Mouse (Mus musculus) left cerebral cortex, postnatal 14 days (tissue): Measurements from ENCODE around the gene Them7. TPM values are rescaled to one million over a fixed set of nuclear protein-coding genes. Genes with fewer than 3 reads are reported as not detected.

Experiments used
- DNase-seq, 2 experiments: peaks; one replicate each; pipeline ENCODE4 v3.0.0; 2021 to 2022; ENCODE audit warnings: low spot score in 2 of 2, mixed read lengths in 1 of 2
- intact Hi-C: fragments of 180-260 bp; cut with DNase I; formaldehyde crosslinking; loops from one replicate; pipeline ENCODE4 v1.15.1; 2025
- total RNA-seq, 2 experiments: library from RNA; stranded (reverse); gene quantifications; 2 replicates each; pipeline ENCODE4 v1.2.3; 2021

Them7 gene
- total RNA-seq, 2 experiments from 2014 or later, result 0.37 TPM; not detected in 1

GRCm38 (mm10) chr2:105295823-105296222 lies 71.7 kb downstream of the Them7 start:
- DNase-seq, result no peak
- intact Hi-C loops, result no loop called here

GRCm38 (mm10) chr2:105298888-105299287 lies 74.8 kb downstream of the Them7 start:
- intact Hi-C loops, result no loop called here
- no peak for DNase-seq

- no peak for DNase-seq
- intact Hi-C loops, result no loop called here
Measured at GRCm38 (mm10) chr2:105301082-105301481, 77.0 kb downstream of the Them7 start.

- intact Hi-C loops, result no loop called here
- no peak for DNase-seq
Measured at GRCm38 (mm10) chr2:105301531-105301930, 77.4 kb downstream of the Them7 start.

GRCm38 (mm10) chr2:105303962-105304514 lies 79.9 kb downstream of the Them7 start:
- intact Hi-C loops, result no loop called here

GRCm38 (mm10) chr2:105305876-105306275 lies 81.8 kb downstream of the Them7 start:
- intact Hi-C loops, result no loop called here
- DNase-seq, result no peak

More at GRCm38 (mm10) chr2:105303962-105304514, 79.9 kb downstream of the Them7 start:
- no peak for DNase-seq

- DNase-seq, result peak; percentile 22 to 27
- intact Hi-C loops, result no loop called here
Measured at GRCm38 (mm10) chr2:105311414-105311813, 87.3 kb downstream of the Them7 start.

- no peak for DNase-seq
- intact Hi-C loops, result no loop called here
Measured at GRCm38 (mm10) chr2:105311991-105312390, 87.9 kb downstream of the Them7 start.

- intact Hi-C loops, result no loop called here
Measured at GRCm38 (mm10) chr2:105313077-105313476, 89.0 kb downstream of the Them7 start.

GRCm38 (mm10) chr2:105317556-105318184 lies 93.5 kb downstream of the Them7 start:
- DNase-seq, result no peak
- intact Hi-C loops, result no loop called here

More at GRCm38 (mm10) chr2:105313077-105313476, 89.0 kb downstream of the Them7 start:
- no peak for DNase-seq

GRCm38 (mm10) chr2:105326067-105326466 lies 101.9 kb downstream of the Them7 start:
- no peak for DNase-seq
- intact Hi-C loops, result no loop called here

- intact Hi-C loops, result loop anchor here (10.0 kb wide), 2 partner anchors 335 to 985 kb away; partner anchors contain the start of gene Pax6
- DNase-seq, result no peak
Measured at GRCm38 (mm10) chr2:105330024-105330423, 105.9 kb downstream of the Them7 start.

- intact Hi-C loops, result loop anchor here (10.0 kb wide), 2 partner anchors 332 to 982 kb away; partner anchors contain the start of gene Pax6
- DNase-seq, result no peak
Measured at GRCm38 (mm10) chr2:105333107-105333506, 109.0 kb downstream of the Them7 start.

GRCm38 (mm10) chr2:105333976-105334713 lies 110.0 kb downstream of the Them7 start:
- DNase-seq, result peak; percentile 74 to 76
- intact Hi-C loops, result loop anchor here (2.0 to 10.0 kb wide), 4 partner anchors 95 to 981 kb away; partner anchors contain the start of gene Pax6

GRCm38 (mm10) chr2:105335661-105336060 lies 111.5 kb downstream of the Them7 start:
- intact Hi-C loops, result loop anchor here (2.0 to 10.0 kb wide), 4 partner anchors 93 to 979 kb away; partner anchors contain the start of gene Pax6
- no peak for DNase-seq

- intact Hi-C loops, result loop anchor here (10.0 kb wide), 2 partner anchors 328 to 978 kb away; partner anchors contain the start of gene Pax6
- no peak for DNase-seq
Measured at GRCm38 (mm10) chr2:105336314-105337027, 112.4 kb downstream of the Them7 start.

GRCm38 (mm10) chr2:105337171-105337875 lies 113.2 kb downstream of the Them7 start:
- intact Hi-C loops, result loop anchor here (10.0 kb wide), 2 partner anchors 327 to 977 kb away; partner anchors contain the start of gene Pax6

GRCm38 (mm10) chr2:105339993-105340392 lies 115.9 kb downstream of the Them7 start:
- DNase-seq, result no peak
- intact Hi-C loops, result loop anchor here (10.0 kb wide), 2 partner anchors 325 to 975 kb away; partner anchors contain the start of gene Pax6

More at GRCm38 (mm10) chr2:105337171-105337875, 113.2 kb downstream of the Them7 start:
- no peak for DNase-seq

GRCm38 (mm10) chr2:105348886-105349285 lies 124.8 kb downstream of the Them7 start:
- intact Hi-C loops, result no loop called here
- DNase-seq, result no peak
